Mouse (Mus musculus) lung, adult 2 months (tissue): ENCODE measurements at regions not wholly inside any gene's neighbourhood (a gene's known extent, or its start where the extent isn't known, plus 50 kb on each side); places are given as distances from the start of the nearest gene placed in this dataset.

Source experiments
- CTCF ChIP-seq: fragments of 200-500 bp; IDR thresholded peaks from 2 replicates; pipeline ENCODE4 v1.5.1; 2011; ENCODE audit warnings: mild to moderate bottlenecking, low read length, control low read depth; ENCODE audit not compliant: insufficient read depth
- POLR2A ChIP-seq: fragments of 200-500 bp; IDR thresholded peaks from 2 replicates; pipeline ENCODE4 v1.6.1; 2011; ENCODE audit warnings: low read depth, mild to moderate bottlenecking, control low read depth, low read length, borderline replicate concordance; ENCODE audit errors: extremely low read depth

- no peak for TF ChIP-seq CTCF
- TF ChIP-seq POLR2A: no peak
Observed at GRCm38 (mm10) chr15:97590732-97591292, 114.8 kb downstream of the Rpap3 start.
